13 mouse cellular contexts compared by ENCODE assay signal in genomic region chr13:56087936-56088335, GRCm38 (mm10). TPM values are rescaled to one million over a fixed set of nuclear protein-coding genes. Genes with fewer than 3 reads are reported as not detected.
DNase-seq lines count a peak whose midpoint lies in the region; ATAC-seq lines count a peak whose summit lies in the region.
"Had no signal": no experiment of that assay in that cellular context is flagged by ENCODE, and none has a peak within 500 bp of the region (broad histone marks: within the 10 kb centered on the region; RNA-seq: fewer than 3 reads in every experiment).

No protein-coding gene starts in this region.

- peak overlapping the region; percentile 15; the same call in 1 of the 2 replicates for H3K4me2 ChIP-seq in heart, embryonic 12.5 days
- no peak overlapping the region for H3K4me2 ChIP-seq in kidney, embryonic 16.5 days (replicated peaks; ENCODE audit: low read depth, low read length)
- H3K4me2 ChIP-seq: liver, embryonic 15.5 days; midbrain, embryonic 15.5 days had no signal

- H3K27ac ChIP-seq in heart, embryonic 12.5 days (ENCODE audit: poor library complexity, severe bottlenecking), result peak overlapping the region; percentile 92
- H3K27ac ChIP-seq in kidney, embryonic 16.5 days (ENCODE audit: low read length), result no peak overlapping the region
- H3K27ac ChIP-seq in limb, embryonic 10.5 days, result no peak overlapping the region
- H3K27ac ChIP-seq: liver, embryonic 15.5 days; midbrain, embryonic 15.5 days had no signal

- WGBS in heart, embryonic 12.5 days, result 50% methylated on average over 19 of the region's 19 CpGs
- 41% methylated on average over 19 of the region's 19 CpGs for WGBS in kidney, embryonic 16.5 days
- 74% methylated on average over 19 of the region's 19 CpGs for WGBS in limb, embryonic 10.5 days

- no peaks in the 10 kb centered on the region for H3K27me3 ChIP-seq in heart, embryonic 12.5 days (replicated peaks)
- H3K27me3 ChIP-seq in kidney, embryonic 16.5 days (ENCODE audit: insufficient read depth, low read length), result no peaks in the 10 kb centered on the region
- H3K27me3 ChIP-seq in limb, embryonic 10.5 days (ENCODE audit: low read depth, poor library complexity, severe bottlenecking), result no peaks in the 10 kb centered on the region
- H3K27me3 ChIP-seq: liver, embryonic 15.5 days; midbrain, embryonic 15.5 days had no signal

- ATAC-seq in heart, embryonic 12.5 days (ENCODE audit: insufficient number of reproducible peaks, low FRiP score), result peak; percentile 54; the same call in 1 of the 2 replicates
- ATAC-seq in kidney, embryonic 16.5 days (ENCODE audit: low FRiP score, low TSS enrichment), result peak; percentile 63; the same call in 1 of the 2 replicates
- no peak for ATAC-seq in activated CD4-positive, CD25-positive, alpha-beta regulatory T cell, adult 4 months
- ATAC-seq: midbrain, embryonic 15.5 days had no signal

- H3K4me3 ChIP-seq in heart, embryonic 12.5 days, result no peak overlapping the region
- H3K4me3 ChIP-seq in kidney, embryonic 16.5 days (ENCODE audit: low read length), result no peak overlapping the region
- H3K4me3 ChIP-seq in limb, embryonic 10.5 days, result no peak overlapping the region
- H3K4me3 ChIP-seq: erythroblast, embryonic 14.5 days; liver, embryonic 15.5 days; midbrain, embryonic 15.5 days had no signal

- H3K9ac ChIP-seq in heart, embryonic 12.5 days, result peak overlapping the region; percentile 60
- no peak overlapping the region for H3K9ac ChIP-seq in kidney, embryonic 16.5 days (replicated peaks; ENCODE audit: low read length)
- H3K9ac ChIP-seq: forebrain, postnatal 0 days; liver, embryonic 15.5 days; midbrain, embryonic 15.5 days had no signal

- H3K36me3 ChIP-seq in heart, embryonic 12.5 days, result peaks cover 81% of the 10 kb centered on the region
- H3K36me3 ChIP-seq in kidney, embryonic 16.5 days (ENCODE audit: insufficient read depth, low read length), result peaks cover 52% of the 10 kb centered on the region
- peaks cover 100% of the 10 kb centered on the region for H3K36me3 ChIP-seq in limb, embryonic 10.5 days

- H3K9me3 ChIP-seq in heart, embryonic 12.5 days (replicated peaks), result no peaks in the 10 kb centered on the region
- no peaks in the 10 kb centered on the region for H3K9me3 ChIP-seq in kidney, embryonic 16.5 days (ENCODE audit: low read length)
- H3K9me3 ChIP-seq in limb, embryonic 10.5 days (replicated peaks), result no peaks in the 10 kb centered on the region
- H3K9me3 ChIP-seq: liver, embryonic 15.5 days; midbrain, embryonic 15.5 days had no signal

- peaks cover 45% of the 10 kb centered on the region for H3K4me1 ChIP-seq in heart, embryonic 12.5 days (replicated peaks)
- peaks cover 19% of the 10 kb centered on the region for H3K4me1 ChIP-seq in kidney, embryonic 16.5 days (ENCODE audit: insufficient read depth, low read length)
- peaks cover 7% of the 10 kb centered on the region for H3K4me1 ChIP-seq in limb, embryonic 10.5 days
- H3K4me1 ChIP-seq: liver, embryonic 15.5 days; midbrain, embryonic 15.5 days had no signal

- peak; percentile 12 for DNase-seq in kidney, adult 11 months
- no peak for DNase-seq in kidney, adult 9 months
- DNase-seq in heart, adult 11 months, result peak; percentile 96
- DNase-seq in limb, embryonic 10.5 days (ENCODE audit: low spot score), result no peak
- DNase-seq in ovary, postnatal 14 days (ENCODE audit: low spot score), result no peak
- DNase-seq: cerebellum, adult 2 months; forebrain, postnatal 0 days had no signal

RNA-seq across cellular contexts. Expression of gene H2afy, which starts 48.2 kb away (rescaled TPM):
- 141 and 152 TPM in 2 replicates for polyA plus RNA-seq in heart, embryonic 12.5 days (2016; fragmentation: Nextera tagmentation; extraction: Ambion mirVana)
- polyA plus RNA-seq in kidney, embryonic 16.5 days (2015; fragmentation: Nextera tagmentation; extraction: Ambion mirVana), result 367 and 386 TPM in 2 replicates
- polyA plus RNA-seq in limb, embryonic 10.5 days (2016; fragmentation: Nextera tagmentation; extraction: Ambion mirVana), result 642 and 645 TPM in 2 replicates
- 100 to 1,000 TPM; 121 to 136 TPM for polyA plus RNA-seq in activated CD4-positive, CD25-positive, alpha-beta regulatory T cell, adult 4 months (2017; shearing (Covaris generic))

Comparison
In these comparisons a context has a peak if more than half of its experiments do, and no peak if none do; other contexts are left out.
1. DNase-seq: peak in kidney, adult 11 months (single experiment) and heart, adult 11 months (single experiment); none in kidney, adult 9 months (single experiment), limb, embryonic 10.5 days (single experiment) and ovary, postnatal 14 days (single experiment).